Mouse (Mus musculus) forebrain, embryonic 10.5 days (tissue): Measurements from ENCODE around the gene Olfr750. TPM values are rescaled to one million over a fixed set of nuclear protein-coding genes. Genes with fewer than 3 reads are reported as not detected.
"Not testable (repeated sequence)": the region's sequence is repeated elsewhere in the genome, so short reads cannot be mapped to it uniquely, and the experiment has no call there.

Source experiments
- DNase-seq: peaks from one replicate; pipeline ENCODE4 v3.0.0-alpha.2; 2017; ENCODE audit warnings: low spot score; ENCODE audit errors: extremely low spot score
- H3K27ac ChIP-seq: fragments of 300-500 bp; sonication (generic); 2 replicates; pipeline ENCODE4 v1.5.1; 2016; ENCODE audit warnings: mild to moderate bottlenecking
- H3K27me3 ChIP-seq: fragments of 300-500 bp; sonication (generic); 2 replicates; pipeline ENCODE4 v1.6.1; 2016; ENCODE audit warnings: mild to moderate bottlenecking; ENCODE audit not compliant: poor library complexity, severe bottlenecking
- H3K36me3 ChIP-seq: fragments of 300-500 bp; sonication (generic); replicated peaks from 2 replicates; pipeline ENCODE4 v1.6.1; 2016; ENCODE audit warnings: mild to moderate bottlenecking, moderate library complexity
- H3K4me1 ChIP-seq: fragments of 300-500 bp; sonication (generic); 2 replicates; pipeline ENCODE4 v1.6.1; 2016
- H3K4me3 ChIP-seq: fragments of 300-500 bp; sonication (generic); 2 replicates; pipeline ENCODE4 v1.5.1; 2016; ENCODE audit warnings: mild to moderate bottlenecking, moderate library complexity
- H3K9me3 ChIP-seq: fragments of 300-500 bp; sonication (generic); 2 replicates; pipeline ENCODE4 v1.6.1; 2016; ENCODE audit warnings: mild to moderate bottlenecking, moderate library complexity
- WGBS: fragments of 180-500 bp; shearing (Covaris S2); methylation state at CpG from one replicate; pipeline ENCODE4 v1.1.7; 2016; 5-methylcytosine and 5-hydroxymethylcytosine counted together
- polyA plus RNA-seq: library from polyadenylated mRNA; unstranded; fragments of >200 nt; fragmentation: Nextera tagmentation; extraction: Ambion mirVana; gene quantifications from 2 replicates; pipeline ENCODE4 v1.2.1, GENCODE M21; 2016

Gene Olfr750
- polyA plus RNA-seq = not detected in 2 replicates

- Histone ChIP-seq H3K9me3 (no peaks in the 10 kb centered on the region), H3K36me3 (no peaks in the 10 kb centered on the region), H3K4me1 (no peaks in the 10 kb centered on the region), H3K27me3 (no peaks in the 10 kb centered on the region), H3K4me3 (no peak within 1 kb of the TSS), H3K27ac (no peak within 1 kb of the TSS)
- no peak for DNase-seq
- WGBS = 85% methylated on average over 3 of the region's 3 CpGs
Measured at GRCm38 (mm10) chr14:51074335-51074734, at the start of gene Olfr750. Gene Olfr750 (minus strand): TSS chr14:51074435.

DNA sequence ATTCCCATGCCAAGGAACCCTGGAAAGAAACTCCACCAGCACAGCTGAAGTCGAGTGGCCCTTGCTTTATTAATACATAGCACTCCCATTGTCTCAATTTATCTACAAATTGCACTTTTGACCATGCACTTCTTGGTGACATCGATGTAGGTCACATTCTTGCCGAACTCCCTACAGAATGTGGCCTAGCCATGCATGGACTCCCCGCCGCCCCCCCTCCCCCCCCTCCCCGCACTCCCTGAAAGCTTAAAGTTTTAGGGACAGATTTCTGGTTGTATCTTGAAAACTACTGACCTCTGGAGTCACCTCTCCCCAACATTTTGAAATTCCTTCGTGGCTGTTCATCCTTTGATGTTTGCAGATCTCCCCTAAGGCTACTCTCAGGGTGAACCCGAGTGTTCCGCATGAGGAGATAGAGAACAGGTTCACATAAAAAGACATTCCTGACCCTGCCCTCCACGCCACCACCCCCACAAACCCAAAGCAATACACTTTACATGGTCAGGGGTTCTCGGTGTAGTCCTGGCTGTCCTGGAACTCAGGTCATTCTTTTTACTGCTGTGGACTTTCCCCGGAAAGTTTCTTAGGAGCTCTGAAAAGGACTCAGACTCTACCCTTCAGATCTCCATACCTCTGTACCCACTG is 39.8 kb upstream of the Olfr750 start, which contains the start of gene Eddm3b:
Gene Eddm3b (plus strand): TSS at position 511 of the 645 bp plus-strand sequence.
- H3K36me3 ChIP-seq = no peaks in the 10 kb centered on the region
- no peak within 1 kb of the TSS for H3K27ac ChIP-seq
- DNase-seq = no peak
- H3K27me3 ChIP-seq = no peaks in the 10 kb centered on the region
- H3K9me3 ChIP-seq = no peaks in the 10 kb centered on the region
- H3K4me3 ChIP-seq = no peak within 1 kb of the TSS; the same call in 1 of the 2 replicates
- peaks cover 11% of the 10 kb centered on the region; the same call in 1 of the 2 replicates for H3K4me1 ChIP-seq
- 37% methylated on average over 12 of the region's 12 CpGs for WGBS

DNA sequence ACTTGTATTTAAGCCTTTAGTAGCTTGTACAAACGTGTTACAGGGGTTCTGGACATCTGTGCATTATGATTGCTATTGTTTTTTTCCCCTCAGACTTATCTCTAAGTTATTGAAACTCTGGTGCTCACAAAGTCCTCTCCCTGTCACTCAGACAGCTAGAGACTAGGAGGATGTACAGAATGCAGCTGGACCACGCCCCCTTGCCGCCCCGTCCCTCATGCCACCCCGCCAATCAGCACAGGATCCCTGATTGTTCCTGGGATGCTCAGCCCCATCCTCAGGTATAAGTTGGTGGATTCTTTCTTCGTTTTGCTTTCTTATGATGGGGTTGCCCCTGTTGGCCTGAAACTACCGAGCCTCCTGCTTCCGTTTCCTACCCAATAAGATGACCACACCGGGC is 39.2 kb upstream of the Olfr750 start:
- H3K4me1 ChIP-seq = peaks cover 11% of the 10 kb centered on the region; the same call in 1 of the 2 replicates
- H3K27me3 ChIP-seq = no peaks in the 10 kb centered on the region
- DNase-seq = no peak
- no peaks in the 10 kb centered on the region for H3K9me3 ChIP-seq
- H3K27ac ChIP-seq = no peak overlapping the region
- no peak overlapping the region; the same call in 1 of the 2 replicates for H3K4me3 ChIP-seq
- no peaks in the 10 kb centered on the region for H3K36me3 ChIP-seq
- WGBS = 28% methylated on average over 9 of the region's 9 CpGs

DNA sequence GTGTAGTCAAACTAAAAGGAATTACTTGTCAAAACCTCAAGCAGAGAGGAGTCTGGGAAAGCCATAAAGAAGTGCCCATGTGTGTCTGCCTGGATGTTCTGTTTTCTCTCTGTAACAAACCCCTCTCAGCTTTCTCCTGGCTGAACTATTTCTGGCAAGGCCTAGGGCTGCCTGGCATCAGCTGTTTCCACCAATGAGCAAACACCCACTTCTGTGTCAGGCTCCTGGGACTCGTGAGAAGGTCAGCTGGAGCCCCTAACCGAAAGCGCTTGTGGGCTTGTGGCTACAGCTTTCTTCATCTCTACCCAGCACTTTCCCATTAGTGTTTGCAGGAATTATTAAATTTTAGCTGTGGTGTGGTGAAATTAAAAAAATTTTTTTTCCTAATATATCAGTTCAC is 37.7 kb upstream of the Olfr750 start:
- Histone ChIP-seq H3K9me3 (no peaks in the 10 kb centered on the region), H3K27me3 (no peaks in the 10 kb centered on the region), H3K36me3 (no peaks in the 10 kb centered on the region), H3K27ac (no peak overlapping the region), H3K4me1 (peaks cover 11% of the 10 kb centered on the region; the same call in 1 of the 2 replicates), H3K4me3 (no peak overlapping the region)
- no peak for DNase-seq
- 83% methylated on average over 3 of the region's 3 CpGs for WGBS

DNA sequence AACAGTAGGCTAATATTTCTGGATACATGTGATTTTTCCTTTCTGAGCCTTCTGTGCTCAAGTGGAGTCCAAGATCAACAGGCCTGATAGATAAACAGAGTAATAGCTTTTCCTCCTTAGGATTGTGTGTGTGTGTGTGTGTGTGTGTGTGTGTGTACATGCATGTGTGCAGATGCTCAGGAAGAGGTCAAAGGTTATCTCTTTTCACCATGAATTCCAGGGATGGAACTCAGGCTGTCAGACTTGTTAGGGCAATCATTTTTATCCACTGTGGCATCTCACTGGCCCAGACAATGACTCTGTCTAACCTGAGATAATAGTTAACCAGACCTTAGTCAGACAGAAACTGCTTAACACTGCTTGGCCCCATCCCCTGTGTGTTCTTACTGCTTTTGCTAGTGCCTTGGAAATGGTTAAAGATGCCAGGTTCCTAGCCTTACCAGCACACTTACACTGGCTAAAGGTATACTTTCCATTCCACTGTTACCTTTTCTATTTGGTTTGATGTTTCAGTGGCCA is 32.3 kb upstream of the Olfr750 start:
- no peak for DNase-seq
- no peaks in the 10 kb centered on the region for H3K27me3 ChIP-seq
- no peaks in the 10 kb centered on the region for H3K9me3 ChIP-seq
- H3K4me3 ChIP-seq = no peak overlapping the region
- no peaks in the 10 kb centered on the region for H3K4me1 ChIP-seq
- H3K27ac ChIP-seq = no peak overlapping the region
- no peaks in the 10 kb centered on the region for H3K36me3 ChIP-seq

GRCm38 (mm10) chr14:51104366-51104765 is 30.1 kb upstream of the Olfr750 start:
- H3K9me3 ChIP-seq = no peaks in the 10 kb centered on the region
- no peak overlapping the region for H3K27ac ChIP-seq
- DNase-seq = no peak
- no peaks in the 10 kb centered on the region for H3K36me3 ChIP-seq
- WGBS = 86% methylated on average over 2 of the region's 2 CpGs
- H3K27me3 ChIP-seq = no peaks in the 10 kb centered on the region
- H3K4me3 ChIP-seq = no peak overlapping the region
- H3K4me1 ChIP-seq = no peaks in the 10 kb centered on the region

DNA sequence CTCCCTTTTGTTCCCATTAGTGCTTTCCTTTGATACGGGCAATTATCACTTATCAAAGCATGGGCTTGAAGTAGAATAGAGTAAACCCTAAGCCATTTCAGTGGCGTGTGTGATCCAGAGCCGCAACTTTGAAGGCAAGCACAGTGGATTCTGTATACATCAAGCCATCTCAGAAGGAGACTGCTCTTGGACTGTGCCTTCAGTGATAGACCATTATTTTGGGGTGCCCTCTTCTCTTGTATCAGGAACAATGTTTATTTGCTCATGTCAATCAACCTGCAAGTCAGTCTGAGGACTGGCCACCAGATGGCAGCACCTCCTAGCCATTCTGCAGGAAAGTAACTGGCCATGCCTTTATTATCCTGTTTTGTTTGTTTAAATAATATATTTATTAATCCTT is 29.0 kb upstream of the Olfr750 start:
- no peaks in the 10 kb centered on the region for H3K9me3 ChIP-seq
- peak; percentile 61 for DNase-seq
- no peaks in the 10 kb centered on the region for H3K27me3 ChIP-seq
- no peaks in the 10 kb centered on the region for H3K36me3 ChIP-seq
- no peak overlapping the region for H3K27ac ChIP-seq
- H3K4me1 ChIP-seq = no peaks in the 10 kb centered on the region
- 56% methylated on average over 3 of the region's 3 CpGs for WGBS
- H3K4me3 ChIP-seq = no peak overlapping the region

- WGBS = 82% methylated on average over 9 of the region's 9 CpGs
- no peak for DNase-seq
- no peak overlapping the region for H3K4me3 ChIP-seq
Measured at GRCm38 (mm10) chr14:51101284-51101683, 27.0 kb upstream of the Olfr750 start.

GRCm38 (mm10) chr14:51098921-51099320 is 24.7 kb upstream of the Olfr750 start:
- 95% methylated on average over 11 of the region's 11 CpGs for WGBS
- H3K27me3 ChIP-seq = no peaks in the 10 kb centered on the region
- H3K4me1 ChIP-seq = no peaks in the 10 kb centered on the region
- no peak overlapping the region for H3K27ac ChIP-seq
- no peak for DNase-seq
- no peaks in the 10 kb centered on the region for H3K36me3 ChIP-seq
- no peak overlapping the region for H3K4me3 ChIP-seq
- no peaks in the 10 kb centered on the region for H3K9me3 ChIP-seq

More at GRCm38 (mm10) chr14:51101284-51101683, 27.0 kb upstream of the Olfr750 start:
- Histone ChIP-seq H3K9me3 (no peaks in the 10 kb centered on the region), H3K27ac (no peak overlapping the region), H3K27me3 (no peaks in the 10 kb centered on the region), H3K36me3 (no peaks in the 10 kb centered on the region), H3K4me1 (no peaks in the 10 kb centered on the region)

GRCm38 (mm10) chr14:51098300-51098699 is 24.1 kb upstream of the Olfr750 start:
- WGBS = 38% methylated on average over 1 of the region's 1 CpGs
- not testable (repeated sequence) for DNase-seq, H3K9me3 ChIP-seq, H3K36me3 ChIP-seq, H3K4me3 ChIP-seq, H3K4me1 ChIP-seq, H3K27ac ChIP-seq, H3K27me3 ChIP-seq

DNA sequence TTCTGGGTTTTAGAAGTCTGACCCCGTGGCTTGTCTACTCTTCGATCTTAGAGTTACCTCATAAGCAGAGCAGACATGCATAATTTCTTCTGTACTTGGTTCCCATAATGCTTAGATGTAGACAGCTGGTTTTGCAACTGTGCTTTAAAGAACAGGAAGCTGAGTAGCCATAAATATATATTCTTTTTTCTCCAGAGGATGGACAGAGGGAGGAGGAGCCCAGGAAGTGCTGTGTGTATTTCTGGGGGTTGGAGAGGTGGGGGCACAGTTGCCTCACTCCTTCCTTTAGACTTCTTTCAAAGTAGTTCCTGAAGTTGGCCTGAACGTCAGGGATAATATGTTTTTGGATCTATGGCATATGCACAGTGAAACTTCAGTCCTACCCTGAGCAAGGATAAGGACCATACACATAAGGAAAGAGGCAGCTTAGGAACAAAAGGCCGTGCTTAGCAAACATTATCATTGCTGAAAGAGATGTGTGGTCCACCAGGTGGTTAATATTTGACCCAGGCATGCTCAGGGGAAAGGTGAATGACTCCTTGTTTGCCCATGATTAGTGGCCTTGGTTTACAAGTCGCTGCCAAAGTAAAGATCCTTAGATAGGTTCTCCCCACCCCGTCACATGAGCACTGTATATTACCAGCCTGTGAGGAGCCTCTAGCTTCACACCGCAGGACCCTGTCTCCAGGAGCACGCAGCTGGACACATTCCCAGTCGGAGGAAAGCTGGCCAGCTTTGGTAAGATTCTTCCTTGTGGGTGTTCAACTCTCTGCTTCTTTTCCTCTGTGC is 21.7 kb upstream of the Olfr750 start:
- Histone ChIP-seq H3K4me1 (no peaks in the 10 kb centered on the region), H3K27ac (no peak overlapping the region), H3K9me3 (no peaks in the 10 kb centered on the region), H3K36me3 (no peaks in the 10 kb centered on the region), H3K27me3 (peaks cover 10% of the 10 kb centered on the region; the same call in 1 of the 2 replicates), H3K4me3 (no peak overlapping the region)
- DNase-seq = no peak
- WGBS = 80% methylated on average over 9 of the region's 9 CpGs

GRCm38 (mm10) chr14:51094921-51095320 is 20.7 kb upstream of the Olfr750 start:
- Histone ChIP-seq H3K27me3 (peaks cover 10% of the 10 kb centered on the region; the same call in 1 of the 2 replicates), H3K4me3 (no peak overlapping the region), H3K9me3 (no peaks in the 10 kb centered on the region), H3K4me1 (no peaks in the 10 kb centered on the region), H3K36me3 (no peaks in the 10 kb centered on the region), H3K27ac (no peak overlapping the region)
- 74% methylated on average over 9 of the region's 9 CpGs for WGBS
- DNase-seq = no peak
